Mouse (Mus musculus): Measurements from ENCODE around the gene Kctd10.

DNA sequence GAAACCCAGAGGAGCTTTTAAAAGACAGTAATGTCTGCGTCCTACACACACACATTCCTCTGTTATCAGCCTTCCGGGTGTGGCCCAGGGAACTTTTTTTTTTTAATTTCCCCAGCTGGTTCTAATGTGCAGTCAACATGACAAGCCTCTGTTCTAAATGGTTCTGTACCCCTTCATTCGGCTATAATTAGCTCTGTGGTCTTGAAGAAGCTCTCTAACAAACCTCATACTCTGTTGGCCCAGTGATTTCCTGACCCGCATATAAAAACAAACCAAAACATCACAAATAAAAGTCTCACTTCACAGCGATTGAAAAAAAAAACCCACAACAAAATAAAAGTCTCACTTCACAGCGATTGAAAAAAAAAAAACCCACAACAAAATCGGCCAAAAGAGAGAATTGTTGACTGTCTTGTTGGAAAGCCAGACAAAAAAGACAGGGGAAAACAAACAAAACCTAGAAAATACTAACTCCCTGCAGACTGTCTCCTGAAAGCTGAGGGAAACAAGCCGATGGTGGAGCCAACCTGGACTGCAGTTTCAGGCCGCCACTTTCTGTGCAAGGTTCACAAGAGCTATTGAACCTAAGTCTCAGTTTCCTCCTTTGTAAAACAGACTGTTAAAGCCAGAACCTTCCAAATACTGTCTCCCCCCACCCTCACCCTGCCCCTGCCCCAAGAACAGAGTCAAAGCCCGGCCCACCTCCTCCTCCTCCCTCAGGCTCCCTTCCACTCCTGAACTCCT lies 2.0 kb downstream of the Kctd10 start:
- TF ChIP-seq CTCF (IDR thresholded peaks at IDR 0.05; ENCODE audit: borderline replicate concordance, control insufficient read depth, extremely low read depth, insufficient read depth, low read length, poor library complexity) (no peak), POLR2A (IDR thresholded peaks at IDR 0.05; ENCODE audit: control insufficient read depth, extremely low read depth, insufficient read depth, low read length, poor library complexity) (no peak)

Measured in thymus, adult 2 months (tissue).